Mouse (Mus musculus) CH12.LX (cell line): ENCODE data around the gene Vps36. TPM values are rescaled to one million over a fixed set of nuclear protein-coding genes. Genes with fewer than 3 reads are reported as not detected.
A peak's percentile ranks its signal among the peaks of the same experiment; 100 is the strongest.

Source experiments
- DNase-seq: peaks from one replicate; pipeline ENCODE4 v3.0.0-alpha.2; 2013; ENCODE audit errors: extremely low read depth
- H3K27ac ChIP-seq: 2 replicates; pipeline ENCODE4 v1.5.1; 2012; ENCODE audit warnings: low read depth, mild to moderate bottlenecking, control low read depth, moderate library complexity; ENCODE audit not compliant: insufficient read depth
- H3K27me3 ChIP-seq: replicated peaks from 2 replicates; pipeline ENCODE3; 2012; ENCODE audit warnings: inconsistent platforms
- H3K36me3 ChIP-seq, 2 experiments: replicated peaks in 1 of 2; 2 replicates each; pipeline versions ENCODE3 to v1.6.1; 2012; ENCODE audit warnings: inconsistent platforms in 1 of 2, low read length in 1 of 2, mild to moderate bottlenecking in 1 of 2, mixed read lengths in 1 of 2, moderate library complexity in 1 of 2; ENCODE audit not compliant: control insufficient read depth in 1 of 2, insufficient read depth in 1 of 2
- H3K4me1 ChIP-seq, 2 experiments: 2 replicates each; pipeline ENCODE4 v1.6.1; 2012; ENCODE audit warnings: inconsistent platforms in 1 of 2, moderate library complexity in 1 of 2; ENCODE audit not compliant: insufficient read depth in 2 of 2, control insufficient read depth in 1 of 2
- H3K4me2 ChIP-seq: 2 replicates; pipeline ENCODE4 v1.6.1; 2012; ENCODE audit warnings: low read depth, mild to moderate bottlenecking, control low read depth; ENCODE audit not compliant: poor library complexity, insufficient read depth, severe bottlenecking
- H3K4me3 ChIP-seq, 3 experiments: fragments of 150-350 bp in 1 of 3; sonication (generic) in 1 of 3; replicated peaks in 1 of 3; 2 replicates each; pipeline versions ENCODE3 to v1.5.1; 2011 to 2012; ENCODE audit warnings: low read depth in 2 of 3, low read length in 2 of 3, mild to moderate bottlenecking in 2 of 3, moderate library complexity in 2 of 3, control low read depth in 1 of 3, improper control_type of control experiment in 1 of 3, inconsistent platforms in 1 of 3, mixed read lengths in 1 of 3; ENCODE audit not compliant: poor library complexity in 1 of 3
- H3K79me2 ChIP-seq: replicated peaks from 2 replicates; pipeline ENCODE4 v1.6.1; 2012; ENCODE audit warnings: mild to moderate bottlenecking, moderate library complexity; ENCODE audit not compliant: control insufficient read depth, poor library complexity, insufficient read depth, severe bottlenecking; ENCODE audit errors: extremely low read depth
- H3K9ac ChIP-seq: 2 replicates; pipeline ENCODE4 v1.6.1; 2012; ENCODE audit warnings: low read depth, mild to moderate bottlenecking, control low read depth, moderate library complexity; ENCODE audit not compliant: insufficient read depth
- H3K9me3 ChIP-seq: replicated peaks from 2 replicates; pipeline ENCODE3; 2012; ENCODE audit warnings: low read length, inconsistent platforms, mixed read lengths
- CHD1 ChIP-seq: IDR thresholded peaks from 2 replicates; pipeline ENCODE4 v1.6.1; 2012; ENCODE audit warnings: low read depth, low read length, improper control_type of control experiment, inconsistent platforms
- CHD2 ChIP-seq: IDR thresholded peaks from 2 replicates; pipeline ENCODE4 v1.6.1; 2011; ENCODE audit warnings: low read length, improper control_type of control experiment
- CTCF ChIP-seq, 2 experiments: IDR thresholded peaks in 1 of 2; conservative IDR thresholded peaks in 1 of 2; 2 replicates each; pipeline ENCODE4 v1.5.1; 2011 to 2012; ENCODE audit warnings: low read depth in 2 of 2, low read length in 2 of 2, improper control_type of control experiment in 1 of 2, inconsistent platforms in 1 of 2, mild to moderate bottlenecking in 1 of 2, moderate library complexity in 1 of 2
- E2F4 ChIP-seq: IDR thresholded peaks from 2 replicates; pipeline ENCODE4 v1.6.1; 2011; ENCODE audit warnings: low read depth, low read length, improper control_type of control experiment; ENCODE audit not compliant: insufficient replicate concordance
- ELF1 ChIP-seq: IDR thresholded peaks from 2 replicates; pipeline ENCODE4 v1.6.1; 2014; ENCODE audit warnings: low read depth, mild to moderate bottlenecking, inconsistent platforms, low read length, improper control_type of control experiment
- EP300 ChIP-seq: IDR thresholded peaks from 2 replicates; pipeline ENCODE4 v1.6.1; 2011; ENCODE audit warnings: low read length, improper control_type of control experiment
- GABPA ChIP-seq: IDR thresholded peaks from 2 replicates; pipeline ENCODE4 v1.6.1; 2012; ENCODE audit warnings: low read depth, low read length, improper control_type of control experiment, inconsistent platforms; ENCODE audit not compliant: insufficient replicate concordance
- JUN ChIP-seq: IDR thresholded peaks from 2 replicates; pipeline ENCODE4 v1.6.1; 2011; ENCODE audit warnings: low read depth, mild to moderate bottlenecking, low read length, improper control_type of control experiment, moderate library complexity; ENCODE audit not compliant: insufficient read depth
- JUND ChIP-seq: conservative IDR thresholded peaks from 2 replicates; pipeline ENCODE4 v1.6.1; 2011; ENCODE audit warnings: low read depth, low read length, improper control_type of control experiment
- KAT2A ChIP-seq: IDR thresholded peaks from 2 replicates; pipeline ENCODE4 v1.6.1; 2012; ENCODE audit warnings: low read length, improper control_type of control experiment, inconsistent platforms; ENCODE audit not compliant: insufficient replicate concordance
- MAFK ChIP-seq: IDR thresholded peaks from 2 replicates; pipeline ENCODE4 v1.6.1; 2011; ENCODE audit warnings: low read length, improper control_type of control experiment; ENCODE audit not compliant: insufficient replicate concordance
- MAX ChIP-seq: IDR thresholded peaks from 2 replicates; pipeline ENCODE4 v1.6.1; 2011; ENCODE audit warnings: low read length, improper control_type of control experiment
- MEF2A ChIP-seq: IDR thresholded peaks from 2 replicates; pipeline ENCODE4 v1.6.1; 2014; ENCODE audit warnings: low read depth, mild to moderate bottlenecking, inconsistent platforms, low read length, improper control_type of control experiment, borderline replicate concordance
- MXI1 ChIP-seq: IDR thresholded peaks from 2 replicates; pipeline ENCODE4 v1.6.1; 2011; ENCODE audit warnings: mild to moderate bottlenecking, low read depth, low read length, improper control_type of control experiment
- MYC ChIP-seq: IDR thresholded peaks from 2 replicates; pipeline ENCODE4 v1.6.1; 2011; ENCODE audit warnings: low read depth, mild to moderate bottlenecking, improper control_type of control experiment, low read length
- NELFE ChIP-seq: IDR thresholded peaks from 2 replicates; pipeline ENCODE4 v1.6.1; 2011; ENCODE audit warnings: low read depth, low read length, improper control_type of control experiment
- PAX5 ChIP-seq: IDR thresholded peaks from 2 replicates; pipeline ENCODE4 v1.6.1; 2012; ENCODE audit warnings: low read length, inconsistent platforms, mixed read lengths
- POLR2AphosphoS2 ChIP-seq: IDR thresholded peaks from 2 replicates; pipeline ENCODE4 v1.6.1; 2011; ENCODE audit warnings: low read depth, low read length, improper control_type of control experiment
- RAD21 ChIP-seq: IDR thresholded peaks from 2 replicates; pipeline ENCODE4 v1.6.1; 2011; ENCODE audit warnings: low read depth, mild to moderate bottlenecking, low read length, improper control_type of control experiment, moderate library complexity
- RCOR1 ChIP-seq: conservative IDR thresholded peaks from 2 replicates; pipeline ENCODE4 v1.6.1; 2012; ENCODE audit warnings: low read depth, mild to moderate bottlenecking, inconsistent platforms, low read length, improper control_type of control experiment
- SIN3A ChIP-seq: IDR thresholded peaks from 2 replicates; pipeline ENCODE4 v1.6.1; 2012; ENCODE audit warnings: low read length, improper control_type of control experiment, inconsistent platforms
- SMC3 ChIP-seq: IDR thresholded peaks from 2 replicates; pipeline ENCODE4 v1.6.1; 2011; ENCODE audit warnings: low read depth, low read length, improper control_type of control experiment
- TBP ChIP-seq: conservative IDR thresholded peaks from 2 replicates; pipeline ENCODE4 v1.6.1; 2011; ENCODE audit warnings: low read depth, low read length, improper control_type of control experiment
- UBTF ChIP-seq: IDR thresholded peaks from 2 replicates; pipeline ENCODE4 v1.6.1; 2012; ENCODE audit warnings: low read depth, mild to moderate bottlenecking, inconsistent platforms, low read length, improper control_type of control experiment, moderate library complexity
- USF1 ChIP-seq: IDR thresholded peaks from 2 replicates; pipeline ENCODE4 v1.6.1; 2014; ENCODE audit warnings: low read depth, mild to moderate bottlenecking, inconsistent platforms, low read length, improper control_type of control experiment
- ZMIZ1 ChIP-seq: IDR thresholded peaks from 2 replicates; pipeline ENCODE4 v1.6.1; 2012; ENCODE audit warnings: low read depth, mild to moderate bottlenecking, inconsistent platforms, low read length, improper control_type of control experiment
- ZNF384 ChIP-seq: IDR thresholded peaks from 2 replicates; pipeline ENCODE4 v1.6.1; 2012; ENCODE audit warnings: low read depth, low read length, improper control_type of control experiment, inconsistent platforms
- dilution Hi-C: fragments of 300-500 bp; cut with MboI; formaldehyde crosslinking; loops from 2 replicates; pipeline ENCODE4 v1.14.3; 2020; ENCODE audit warnings: low sequenced_read_pairs; ENCODE audit not compliant: extremely low pct_unique_long_range_greater_than_20kb, extremely low pct_ligation_motif_present
- in situ Hi-C: fragments of 300-500 bp; cut with MboI; formaldehyde crosslinking; loops from 3 replicates; pipeline ENCODE4 v1.14.3; 2019; ENCODE audit warnings: low sequenced_read_pairs, low pct_ligation_motif_present, low pct_unique_long_range_greater_than_20kb, mixed read lengths
- polyA plus RNA-seq: library from polyadenylated mRNA; unstranded; fragments of >175 nt; gene quantifications from 2 replicates; pipeline ENCODE4 v1.2.1, GENCODE M21; 2012; ENCODE audit warnings: low read depth; ENCODE audit not compliant: insufficient read length
- total RNA-seq, 2 experiments: library from RNA; depleted of rRNA; stranded (reverse); fragments of 300-350 nt in 1 of 2; fragments of >200 nt in 1 of 2; gene quantifications; 2 replicates each; pipeline ENCODE4 v1.2.3; 2012 to 2014

Gene Vps36
- total and polyA plus RNA-seq, 3 experiments = 17.8 to 43.1 (median 24.7) TPM

DNA sequence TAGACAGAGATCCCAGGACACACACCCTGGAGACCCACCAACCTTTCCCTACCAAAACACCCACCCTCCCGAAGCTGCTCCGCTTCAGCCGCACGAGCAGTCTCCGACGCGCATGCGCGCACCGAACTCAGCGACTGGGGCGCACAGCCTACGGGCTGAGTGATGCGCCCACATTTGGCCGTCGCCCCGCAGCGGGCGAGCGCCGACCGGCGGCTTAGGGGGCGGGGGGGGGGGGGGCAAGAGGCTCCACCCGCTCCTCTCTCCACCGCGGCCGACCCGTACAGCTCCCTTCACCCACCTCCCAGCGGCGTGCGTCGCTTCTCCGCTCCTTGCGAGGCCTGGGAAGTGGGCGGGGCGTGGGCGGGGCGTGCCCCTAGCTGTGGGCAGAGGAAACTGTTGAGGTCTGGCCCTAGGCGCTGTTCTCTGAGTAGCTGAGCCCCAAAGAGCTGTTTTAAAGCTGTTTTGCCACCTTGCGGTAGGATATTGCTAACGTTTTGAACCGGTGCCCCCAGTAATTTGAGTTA, 26.5 kb upstream of the Vps36 start, which contains the start of gene Nek3 (continued):
- TF ChIP-seq MAX = no peak
- TF ChIP-seq MAFK = no peak
- TF ChIP-seq POLR2AphosphoS2 = no peak
- no peak for TF ChIP-seq PAX5
- TF ChIP-seq USF1 = no peak
- peak in 1 of 2 experiments; percentile 69; a peak in 2 of 4 replicates for TF ChIP-seq CTCF (conservative IDR thresholded peaks at IDR 0.05 in 1 of 2, IDR thresholded peaks at IDR 0.05 in 1 of 2; ENCODE audit: low read depth in 2 of 2, low read length in 2 of 2)
- TF ChIP-seq MEF2A = no peak
- no peak for TF ChIP-seq RCOR1

DNA sequence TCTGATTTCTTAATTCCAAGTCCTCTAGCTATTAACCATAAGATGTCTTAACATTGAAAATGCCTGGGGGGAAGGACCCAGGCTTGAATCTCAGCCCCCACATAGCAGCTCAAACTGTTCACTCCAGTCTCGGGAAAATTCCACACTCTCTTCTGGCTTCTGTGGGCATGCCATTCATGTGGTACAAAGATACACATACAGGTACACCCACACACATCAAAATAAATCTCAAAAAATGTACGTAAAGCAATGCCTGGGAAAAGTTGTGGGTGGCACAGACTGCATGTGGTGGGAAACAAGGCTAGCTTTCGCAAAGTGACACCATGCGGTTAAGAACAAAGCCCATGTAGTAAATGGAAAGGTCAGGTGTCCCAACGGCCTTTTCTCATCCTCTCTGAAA, 23.4 kb upstream of the Vps36 start:
- H3K27ac ChIP-seq = no peak overlapping the region
- H3K9ac ChIP-seq = no peak overlapping the region
- no peaks in the 10 kb centered on the region for H3K79me2 ChIP-seq
- in situ Hi-C loops = no loop called here
- H3K4me2 ChIP-seq = no peak overlapping the region
- TF ChIP-seq SMC3 = no peak
- no peak for TF ChIP-seq MXI1
- TF ChIP-seq ZNF384 = no peak
- no peak for TF ChIP-seq GABPA
- no peak for TF ChIP-seq KAT2A
- TF ChIP-seq JUND = no peak
- no peak for TF ChIP-seq ZMIZ1
- TF ChIP-seq JUN = no peak
- TF ChIP-seq MAFK = no peak
- no peak for TF ChIP-seq MAX
- TF ChIP-seq E2F4 = no peak
- no peak for TF ChIP-seq UBTF
- no peak for TF ChIP-seq MEF2A
- no peak for TF ChIP-seq NELFE
- H3K9me3 ChIP-seq = no peaks in the 10 kb centered on the region
- peaks cover 15 to 63% of the 10 kb centered on the region in 2 experiments for H3K36me3 ChIP-seq
- H3K4me1 ChIP-seq = peaks cover 2 to 6% of the 10 kb centered on the region in 2 experiments; a peak in 1 of 4 replicates
- dilution Hi-C loops = no loop called here
- no peak for DNase-seq
- no peaks in the 10 kb centered on the region for H3K27me3 ChIP-seq
- H3K4me3 ChIP-seq = no peak overlapping the region

DNA sequence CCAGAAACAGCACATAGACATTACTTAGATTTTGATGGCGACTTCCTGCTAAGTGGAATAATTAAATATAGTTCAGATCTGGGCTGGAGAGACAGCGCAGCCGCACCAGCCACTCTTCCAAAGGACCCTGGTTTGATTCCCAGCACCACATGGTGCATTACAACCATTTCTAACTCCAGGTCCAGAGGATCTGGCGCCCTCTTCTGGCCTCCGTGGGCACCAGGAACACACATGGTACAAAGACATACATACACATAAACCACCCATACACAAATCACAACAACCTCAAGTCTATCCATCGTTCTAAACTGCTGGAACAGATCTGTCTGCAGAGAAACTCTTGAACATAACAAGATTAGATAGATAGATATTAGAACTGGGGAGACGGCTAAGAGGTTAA, 16.6 kb upstream of the Vps36 start:
- Histone ChIP-seq H3K4me1 (no peaks in the 10 kb centered on the region), H3K79me2 (no peaks in the 10 kb centered on the region), H3K9me3 (peaks cover 8% of the 10 kb centered on the region), H3K4me2 (no peak overlapping the region), H3K9ac (no peak overlapping the region), H3K36me3 (peaks cover 21 to 66% of the 10 kb centered on the region in 2 experiments), H3K27me3 (no peaks in the 10 kb centered on the region), H3K27ac (no peak overlapping the region), H3K4me3 (no peak overlapping the region)
- dilution Hi-C loops (no loop called here), in situ Hi-C loops (no loop called here)
- no peak for DNase-seq
- TF ChIP-seq ZNF384 = no peak
- TF ChIP-seq EP300 = no peak
- TF ChIP-seq KAT2A = no peak
- no peak for TF ChIP-seq RAD21
- TF ChIP-seq MYC = no peak
- no peak for TF ChIP-seq TBP
- no peak for TF ChIP-seq CHD1
- no peak for TF ChIP-seq E2F4
- TF ChIP-seq POLR2AphosphoS2 = no peak
- no peak for TF ChIP-seq MXI1
- no peak for TF ChIP-seq MAX
- TF ChIP-seq ZMIZ1 = no peak
- TF ChIP-seq SIN3A = no peak
- no peak for TF ChIP-seq CHD2
- TF ChIP-seq ELF1 = no peak
- TF ChIP-seq NELFE = no peak
- no peak for TF ChIP-seq SMC3
